In genomic region chr11:58213673-58214342, GRCm38 (mm10) we compare ENCODE assay signal across 8 mouse cellular contexts. TPM values are rescaled to one million over a fixed set of nuclear protein-coding genes. Genes with fewer than 3 reads are reported as not detected.
DNase-seq lines count a peak whose midpoint lies in the region; ATAC-seq and TF ChIP-seq lines count a peak whose summit lies in the region.
"Had no signal": no experiment of that assay in that cellular context is flagged by ENCODE, and none has a peak within 500 bp of the region (broad histone marks: within the 10 kb centered on the region; RNA-seq: fewer than 3 reads in every experiment).

No protein-coding gene starts in this region.

- H3K9me3 ChIP-seq in heart, postnatal 0 days (replicated peaks; ENCODE audit: control insufficient read depth, low read length) = no peaks in the 10 kb centered on the region
- no peaks in the 10 kb centered on the region for H3K9me3 ChIP-seq in liver, embryonic 13.5 days (replicated peaks)
- H3K9me3 ChIP-seq: neural tube, embryonic 13.5 days had no signal

- H3K36me3 ChIP-seq in heart, postnatal 0 days (replicated peaks; ENCODE audit: control insufficient read depth, insufficient read depth, low read length) = no peaks in the 10 kb centered on the region
- H3K36me3 ChIP-seq in thymus, adult 2 months (ENCODE audit: control insufficient read depth, insufficient read depth, low read length) = no peaks in the 10 kb centered on the region
- no peaks in the 10 kb centered on the region for H3K36me3 ChIP-seq in liver, embryonic 13.5 days
- H3K36me3 ChIP-seq: neural tube, embryonic 13.5 days had no signal

- H3K4me1 ChIP-seq in heart, postnatal 0 days (ENCODE audit: control insufficient read depth, insufficient read depth) = peaks cover 18% of the 10 kb centered on the region
- peaks cover 50% of the 10 kb centered on the region for H3K4me1 ChIP-seq in thymus, adult 2 months (replicated peaks; ENCODE audit: control insufficient read depth, insufficient read depth, low read length)
- peaks cover 75% of the 10 kb centered on the region for H3K4me1 ChIP-seq in liver, embryonic 13.5 days (replicated peaks)

- TF ChIP-seq EP300 in heart, postnatal 0 days (IDR thresholded peaks at IDR 0.05; ENCODE audit: low read depth) = no peak

- DNase-seq in heart, postnatal 0 days (ENCODE audit: low spot score) = no peak
- DNase-seq in heart, postnatal 25 days (ENCODE audit: low spot score) = no peak
- DNase-seq in thymus, adult 2 months = no peak
- no peak for DNase-seq in thymus, postnatal 4 days
- no peak for DNase-seq in liver, embryonic 13.5 days
- DNase-seq in spleen, postnatal 36 days (ENCODE audit: low spot score in 2 of 2) = no peak

- intact Hi-C loops in heart, postnatal 25 days (cut with DNase I) = loop anchor here (2.0 kb wide), 1 partner anchor 17 kb away; no protein-coding TSS in a partner anchor

- ATAC-seq in heart, postnatal 0 days (ENCODE audit: insufficient read depth, low read depth) = no peak
- ATAC-seq in liver, embryonic 13.5 days (ENCODE audit: low read depth) = no peak
- ATAC-seq in megakaryocyte-erythroid progenitor cell, adult 5-6 weeks (replicated peaks; ENCODE audit: low FRiP score, low TSS enrichment, poor library complexity, severe bottlenecking) = no peak

- no peak overlapping the region for H3K9ac ChIP-seq in heart, postnatal 0 days (replicated peaks; ENCODE audit: low read depth, low read length)
- H3K9ac ChIP-seq in liver, embryonic 13.5 days = peak overlapping the region; percentile 86

- H3K27ac ChIP-seq in heart, postnatal 0 days (ENCODE audit: low read depth) = no peak overlapping the region
- H3K27ac ChIP-seq in thymus, adult 2 months (ENCODE audit: control insufficient read depth, insufficient read depth, low read length) = peak overlapping the region; percentile 7; the same call in 1 of the 2 replicates
- H3K27ac ChIP-seq in liver, embryonic 13.5 days = peak overlapping the region; percentile 89
- H3K27ac ChIP-seq: neural tube, embryonic 13.5 days had no signal

- 67% methylated on average over 7 of the region's 7 CpGs for WGBS in heart, postnatal 0 days
- WGBS in thymus, adult 2 months = 69% methylated on average over 7 of the region's 7 CpGs
- WGBS in liver, embryonic 13.5 days (ENCODE audit: insufficient replicate concordance) = 37% methylated on average over 7 of the region's 7 CpGs

- H3K27me3 ChIP-seq in heart, postnatal 0 days (ENCODE audit: control insufficient read depth, insufficient read depth, low read length) = no peaks in the 10 kb centered on the region
- no peaks in the 10 kb centered on the region for H3K27me3 ChIP-seq in thymus, adult 2 months (ENCODE audit: control insufficient read depth, insufficient read depth, low read length)
- no peaks in the 10 kb centered on the region for H3K27me3 ChIP-seq in liver, embryonic 13.5 days
- H3K27me3 ChIP-seq: neural tube, embryonic 13.5 days had no signal

- peak overlapping the region; percentile 60 for H3K4me2 ChIP-seq in heart, postnatal 0 days (ENCODE audit: low read depth, low read length)
- H3K4me2 ChIP-seq in liver, embryonic 13.5 days = peak overlapping the region; percentile 70

- H3K4me3 ChIP-seq in heart, postnatal 0 days (ENCODE audit: low read depth, low read length) = no peak overlapping the region
- H3K4me3 ChIP-seq in thymus, adult 2 months (ENCODE audit: control insufficient read depth, insufficient read depth, low read length) = no peak overlapping the region
- H3K4me3 ChIP-seq in liver, embryonic 13.5 days (replicated peaks) = peak overlapping the region; percentile 75

- no peak for TF ChIP-seq POLR2A in thymus, adult 2 months (IDR thresholded peaks at IDR 0.05; ENCODE audit: control insufficient read depth, extremely low read depth, insufficient read depth, low read length, poor library complexity)

- TF ChIP-seq CTCF in heart, postnatal 0 days (IDR thresholded peaks at IDR 0.05; ENCODE audit: low read depth) = no peak
- TF ChIP-seq CTCF in thymus, adult 2 months (IDR thresholded peaks at IDR 0.05; ENCODE audit: borderline replicate concordance, control insufficient read depth, extremely low read depth, insufficient read depth, low read length, poor library complexity) = no peak

RNA-seq across cellular contexts. Expression of gene Irgm2, which starts 14.4 kb away (rescaled TPM):
- 7.7 and 8.7 TPM in 2 replicates for total RNA-seq in heart, postnatal 0 days (2014; rRNA removed; ENCODE audit: low replicate concordance)
- polyA plus RNA-seq in heart, postnatal 0 days (2015; fragmentation: Nextera tagmentation; extraction: Ambion mirVana) = 4.6 and 5.2 TPM in 2 replicates
- total RNA-seq in heart, postnatal 25 days (2021) = 10 to 100 TPM in 1 of 2 experiments, 1 to 10 TPM in 1; 9.3 to 10.7 TPM
- 17.1 and 20.1 TPM in 2 replicates for polyA plus RNA-seq in thymus, adult 2 months (2012; rRNA removed)
- polyA plus RNA-seq in liver, embryonic 13.5 days (2015; fragmentation: Nextera tagmentation; extraction: Ambion mirVana) = 2.6 and 3.8 TPM in 2 replicates
- 1.2 and 6.1 TPM in 2 replicates for total RNA-seq in megakaryocyte-erythroid progenitor cell, adult 5-6 weeks (2014; fragmentation: Nextera tagmentation)
- 2.9 and 3.7 TPM in 2 replicates for total RNA-seq in megakaryocyte-erythroid progenitor cell, adult 5-6 weeks (2017)

RNA-seq across cellular contexts. Expression of gene Igtp, which starts 14.5 kb away (rescaled TPM):
- 7.8 and 9.8 TPM in 2 replicates for total RNA-seq in heart, postnatal 0 days (2014; rRNA removed; ENCODE audit: low replicate concordance)
- 7.0 and 8.0 TPM in 2 replicates for polyA plus RNA-seq in heart, postnatal 0 days (2015; fragmentation: Nextera tagmentation; extraction: Ambion mirVana)
- total RNA-seq in heart, postnatal 25 days (2021) = 1 to 10 TPM; 6.4 TPM
- 58.1 and 60.9 TPM in 2 replicates for polyA plus RNA-seq in thymus, adult 2 months (2012; rRNA removed)
- 6.4 and 7.7 TPM in 2 replicates for polyA plus RNA-seq in liver, embryonic 13.5 days (2015; fragmentation: Nextera tagmentation; extraction: Ambion mirVana)
- total RNA-seq in megakaryocyte-erythroid progenitor cell, adult 5-6 weeks (2014; fragmentation: Nextera tagmentation) = 12.8 and 15.3 TPM in 2 replicates
- total RNA-seq in megakaryocyte-erythroid progenitor cell, adult 5-6 weeks (2017) = 11.5 and 12.3 TPM in 2 replicates

RNA-seq across cellular contexts. Expression of gene Mrpl22, which starts 42.3 kb away (rescaled TPM):
- total RNA-seq in heart, postnatal 0 days (2014; rRNA removed; ENCODE audit: low replicate concordance) = 50.6 and 58.4 TPM in 2 replicates
- 124 and 126 TPM in 2 replicates for polyA plus RNA-seq in heart, postnatal 0 days (2015; fragmentation: Nextera tagmentation; extraction: Ambion mirVana)
- total RNA-seq in heart, postnatal 25 days (2021) = 10 to 100 TPM; 46.2 to 50.7 TPM
- polyA plus RNA-seq in thymus, adult 2 months (2012; rRNA removed) = 41.3 and 42.0 TPM in 2 replicates
- polyA plus RNA-seq in liver, embryonic 13.5 days (2015; fragmentation: Nextera tagmentation; extraction: Ambion mirVana) = 134 and 138 TPM in 2 replicates
- 75.6 and 84.9 TPM in 2 replicates for total RNA-seq in megakaryocyte-erythroid progenitor cell, adult 5-6 weeks (2014; fragmentation: Nextera tagmentation)
- 49.6 and 76.6 TPM in 2 replicates for total RNA-seq in megakaryocyte-erythroid progenitor cell, adult 5-6 weeks (2017)

RNA-seq across cellular contexts. Expression of gene Gemin5, which starts 45.5 kb away (rescaled TPM):
- total RNA-seq in heart, postnatal 0 days (2014; rRNA removed; ENCODE audit: low replicate concordance) = 15.7 and 16.4 TPM in 2 replicates
- 5.7 and 6.1 TPM in 2 replicates for polyA plus RNA-seq in heart, postnatal 0 days (2015; fragmentation: Nextera tagmentation; extraction: Ambion mirVana)
- 1 to 10 TPM; 8.5 to 8.9 TPM for total RNA-seq in heart, postnatal 25 days (2021)
- polyA plus RNA-seq in thymus, adult 2 months (2012; rRNA removed) = 20.4 and 21.8 TPM in 2 replicates
- polyA plus RNA-seq in liver, embryonic 13.5 days (2015; fragmentation: Nextera tagmentation; extraction: Ambion mirVana) = 15.5 and 16.0 TPM in 2 replicates
- 43.2 and 51.7 TPM in 2 replicates for total RNA-seq in megakaryocyte-erythroid progenitor cell, adult 5-6 weeks (2014; fragmentation: Nextera tagmentation)
- 43.4 and 57.0 TPM in 2 replicates for total RNA-seq in megakaryocyte-erythroid progenitor cell, adult 5-6 weeks (2017)
